Mouse (Mus musculus) A20 (cell line): ENCODE results near the gene Sidt1.

ENCODE experiments used
- DNase-seq: peaks from one replicate; pipeline ENCODE4 v3.0.0-alpha.2; 2011; ENCODE audit warnings: low read depth, low spot score

Sidt1 gene

GRCm38 (mm10) chr16:44332861-44333284 is at the start of gene Sidt1:
Gene Sidt1 (minus strand): TSS chr16:44333196.
- peak; percentile 70 for DNase-seq

- no peak for DNase-seq
Observed at GRCm38 (mm10) chr16:44381578-44381977, 48.6 kb upstream of the Sidt1 start.

- no peak for DNase-seq
Observed at GRCm38 (mm10) chr16:44380006-44380405, 47.0 kb upstream of the Sidt1 start.

- no peak for DNase-seq
Observed at GRCm38 (mm10) chr16:44375459-44375858, 42.5 kb upstream of the Sidt1 start.

- no peak for DNase-seq
Observed at GRCm38 (mm10) chr16:44365522-44365921, 32.5 kb upstream of the Sidt1 start.

- peak; percentile 47 for DNase-seq
Observed at GRCm38 (mm10) chr16:44361921-44362890, 29.2 kb upstream of the Sidt1 start.

GRCm38 (mm10) chr16:44357571-44358268 is 24.7 kb upstream of the Sidt1 start:
- DNase-seq = peak; percentile 63

GRCm38 (mm10) chr16:44356291-44356690 is 23.3 kb upstream of the Sidt1 start:
- no peak for DNase-seq

- no peak for DNase-seq
Observed at GRCm38 (mm10) chr16:44349801-44350397, 16.9 kb upstream of the Sidt1 start.

GRCm38 (mm10) chr16:44347071-44347901 is 14.3 kb upstream of the Sidt1 start, which contains the start of gene Spice1:
Gene Spice1 (plus strand): TSS chr16:44347121.
- peak; percentile 95 for DNase-seq

- DNase-seq = no peak
Observed at GRCm38 (mm10) chr16:44337541-44337940, 4.5 kb upstream of the Sidt1 start.

GRCm38 (mm10) chr16:44331995-44332860 is 768 bp downstream of the Sidt1 start:
- no peak for DNase-seq

- no peak for DNase-seq
Observed at GRCm38 (mm10) chr16:44331671-44331994, 1.4 kb downstream of the Sidt1 start.

- DNase-seq = no peak
Observed at GRCm38 (mm10) chr16:44331154-44331553, 1.8 kb downstream of the Sidt1 start.

- DNase-seq = no peak
Observed at GRCm38 (mm10) chr16:44330657-44331056, 2.3 kb downstream of the Sidt1 start.

- DNase-seq = no peak
Observed at GRCm38 (mm10) chr16:44328644-44329043, 4.4 kb downstream of the Sidt1 start.

- no peak for DNase-seq
Observed at GRCm38 (mm10) chr16:44320232-44320631, 12.8 kb downstream of the Sidt1 start.

GRCm38 (mm10) chr16:44316350-44316749 is 16.6 kb downstream of the Sidt1 start:
- no peak for DNase-seq

GRCm38 (mm10) chr16:44313422-44313821 is 19.6 kb downstream of the Sidt1 start:
- no peak for DNase-seq

GRCm38 (mm10) chr16:44305606-44306005 is 27.4 kb downstream of the Sidt1 start:
- DNase-seq = no peak
